ENCODE assay signal across 15 mouse cellular contexts in the genomic region with DNA sequence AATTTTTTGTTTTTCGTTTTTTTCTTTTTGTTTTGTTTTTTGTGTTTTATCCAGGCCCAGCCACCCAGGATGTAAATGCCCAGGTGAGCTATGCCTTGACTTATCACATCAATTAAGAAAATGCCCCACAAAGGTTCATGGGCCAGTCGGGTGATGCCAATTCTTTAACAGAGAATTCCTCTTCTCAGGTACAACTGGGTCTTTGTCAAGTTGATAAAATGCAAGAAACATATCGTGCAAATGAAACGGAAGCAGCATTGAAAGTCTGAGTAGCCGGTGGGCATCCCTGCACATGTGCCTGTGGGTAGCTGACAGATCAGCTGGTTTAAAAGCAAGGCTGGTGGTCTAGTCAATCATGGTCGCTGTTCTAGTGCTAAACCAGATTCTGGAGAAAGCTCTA. TPM values are rescaled to one million over a fixed set of nuclear protein-coding genes. Genes with fewer than 3 reads are reported as not detected.
DNase-seq lines count a peak whose midpoint lies in the region; ATAC-seq and TF ChIP-seq lines count a peak whose summit lies in the region.
"Not testable (repeated sequence)": the region's sequence is repeated elsewhere in the genome, so short reads cannot be mapped to it uniquely, and the experiment has no call there.
"Had no signal": no experiment of that assay in that cellular context is flagged by ENCODE, and none has a peak within 500 bp of the region (broad histone marks: within the 10 kb centered on the region; RNA-seq: fewer than 3 reads in every experiment).

No protein-coding gene starts in this region.

- not testable (repeated sequence) for TF ChIP-seq EP300 in stomach, postnatal 0 days (optimal IDR thresholded peaks at IDR 0.05)

- H3K27me3 ChIP-seq in hindbrain, embryonic 13.5 days; liver, embryonic 12.5 days (replicated peaks); neural tube, embryonic 11.5 days (ENCODE audit: control insufficient read depth, insufficient read depth, low read length); stomach, postnatal 0 days (ENCODE audit: control insufficient read depth, insufficient read depth, low read length): not testable (repeated sequence)

- 68% methylated on average over 6 of the region's 6 CpGs for WGBS in hindbrain, embryonic 13.5 days
- 47% methylated on average over 6 of the region's 6 CpGs for WGBS in liver, embryonic 12.5 days (ENCODE audit: insufficient replicate concordance)
- 76% methylated on average over 5 of the region's 6 CpGs for WGBS in neural tube, embryonic 11.5 days
- 65% methylated on average over 5 of the region's 6 CpGs for WGBS in stomach, postnatal 0 days

- peak; percentile 11 for DNase-seq in cerebellum, adult 9-10 months
- DNase-seq in gastrocnemius, postnatal 36 days = peak; percentile 4 to 19
- peak; percentile 7 for DNase-seq in kidney, postnatal 10 days
- DNase-seq in neural tube, embryonic 11.5 days (ENCODE audit: low spot score); stomach, postnatal 0 days (ENCODE audit: low spot score): not testable (repeated sequence)
- DNase-seq in yolk sac, embryonic 10.5 days (ENCODE audit: low spot score) = peak; percentile 0

- not testable (repeated sequence) for TF ChIP-seq CTCF in stomach, postnatal 0 days (IDR thresholded peaks at IDR 0.05; ENCODE audit: low read depth)

- ATAC-seq in hindbrain, embryonic 13.5 days (ENCODE audit: low FRiP score) = peak; percentile 82
- peak; percentile 59; the same call in 1 of the 2 replicates for ATAC-seq in liver, embryonic 12.5 days
- peak; percentile 82 for ATAC-seq in neural tube, embryonic 11.5 days (ENCODE audit: insufficient read depth, low FRiP score, low TSS enrichment)
- ATAC-seq in stomach, postnatal 0 days (ENCODE audit: low FRiP score, low TSS enrichment) = peak; percentile 77

- intact Hi-C loops in gastrocnemius, postnatal 36 days (cut with DNase I) = not testable (repeated sequence)

- not testable (repeated sequence) for H3K4me2 ChIP-seq in hindbrain, embryonic 13.5 days; liver, embryonic 12.5 days; neural tube, embryonic 11.5 days (ENCODE audit: low read depth); stomach, postnatal 0 days (replicated peaks; ENCODE audit: low read depth)

- not testable (repeated sequence) for H3K4me1 ChIP-seq in hindbrain, embryonic 13.5 days (replicated peaks); liver, embryonic 12.5 days; neural tube, embryonic 11.5 days (ENCODE audit: control insufficient read depth, insufficient read depth, low read length); stomach, postnatal 0 days (replicated peaks; ENCODE audit: control insufficient read depth, insufficient read depth)

- H3K9me3 ChIP-seq in hindbrain, embryonic 13.5 days = peaks cover 22% of the 10 kb centered on the region
- H3K9me3 ChIP-seq in liver, embryonic 12.5 days (replicated peaks); neural tube, embryonic 11.5 days (ENCODE audit: control insufficient read depth, low read length); stomach, postnatal 0 days (ENCODE audit: control insufficient read depth, low read length): not testable (repeated sequence)

- not testable (repeated sequence) for H3K27ac ChIP-seq in hindbrain, embryonic 13.5 days; liver, embryonic 12.5 days; neural tube, embryonic 11.5 days (ENCODE audit: low read depth, low read length); stomach, postnatal 0 days (replicated peaks)

- H3K36me3 ChIP-seq in hindbrain, embryonic 13.5 days; liver, embryonic 12.5 days; neural tube, embryonic 11.5 days (ENCODE audit: control insufficient read depth, insufficient read depth, low read length); stomach, postnatal 0 days (ENCODE audit: control insufficient read depth, insufficient read depth, low read length): not testable (repeated sequence)

- not testable (repeated sequence) for H3K9ac ChIP-seq in hindbrain, embryonic 13.5 days; liver, embryonic 12.5 days; neural tube, embryonic 11.5 days (ENCODE audit: low read length); stomach, postnatal 0 days (ENCODE audit: low read length)

- H3K4me3 ChIP-seq in hindbrain, embryonic 13.5 days; liver, embryonic 12.5 days; neural tube, embryonic 11.5 days (ENCODE audit: low read depth, low read length); stomach, postnatal 0 days (ENCODE audit: low read depth, low read length): not testable (repeated sequence)

RNA-seq across cellular contexts. Expression of gene Speer4d, which starts 12.2 kb away (rescaled TPM):
- total RNA-seq in gastrocnemius, postnatal 36 days (2021) = not detected
- polyA plus RNA-seq in hindbrain, embryonic 13.5 days (2015; fragmentation: Nextera tagmentation; extraction: Ambion mirVana) = not detected in 2 replicates
- polyA plus RNA-seq in liver, embryonic 12.5 days (2016; fragmentation: Nextera tagmentation; extraction: Ambion mirVana) = not detected in 2 replicates
- not detected in 2 replicates for polyA plus RNA-seq in neural tube, embryonic 11.5 days (2014; fragmentation: Nextera tagmentation; extraction: Ambion mirVana)
- not detected in 2 replicates for polyA plus RNA-seq in stomach, postnatal 0 days (2015; fragmentation: Nextera tagmentation; extraction: Ambion mirVana)
- total RNA-seq: adrenal gland, postnatal 25 days; left cerebral cortex, postnatal 10 days had no signal
- polyA plus RNA-seq: CD4-positive, CD25-positive, alpha-beta regulatory T cell, adult 4 months; heart, embryonic 16.5 days; large intestine, adult 2 months; myocyte had no signal

RNA-seq across cellular contexts. Expression of gene Gm21083, which starts 29.5 kb away (rescaled TPM):
- total RNA-seq in gastrocnemius, postnatal 36 days (2021) = not detected
- polyA plus RNA-seq in hindbrain, embryonic 13.5 days (2015; fragmentation: Nextera tagmentation; extraction: Ambion mirVana) = not detected in 2 replicates
- not detected in 2 replicates for polyA plus RNA-seq in liver, embryonic 12.5 days (2016; fragmentation: Nextera tagmentation; extraction: Ambion mirVana)
- not detected in 2 replicates for polyA plus RNA-seq in neural tube, embryonic 11.5 days (2014; fragmentation: Nextera tagmentation; extraction: Ambion mirVana)
- not detected in 2 replicates for polyA plus RNA-seq in stomach, postnatal 0 days (2015; fragmentation: Nextera tagmentation; extraction: Ambion mirVana)
- total RNA-seq: adrenal gland, postnatal 25 days; left cerebral cortex, postnatal 10 days had no signal
- polyA plus RNA-seq: CD4-positive, CD25-positive, alpha-beta regulatory T cell, adult 4 months; cerebellum, adult 2 months; heart, embryonic 16.5 days; large intestine, adult 2 months; myocyte had no signal

RNA-seq across cellular contexts. Expression of gene 4930572O03Rik, which starts 50.2 kb away (rescaled TPM):
- total RNA-seq in gastrocnemius, postnatal 36 days (2021) = not detected
- not detected in 2 replicates for polyA plus RNA-seq in hindbrain, embryonic 13.5 days (2015; fragmentation: Nextera tagmentation; extraction: Ambion mirVana)
- not detected in 2 replicates for polyA plus RNA-seq in liver, embryonic 12.5 days (2016; fragmentation: Nextera tagmentation; extraction: Ambion mirVana)
- polyA plus RNA-seq in neural tube, embryonic 11.5 days (2014; fragmentation: Nextera tagmentation; extraction: Ambion mirVana) = not detected in 2 replicates
- not detected in 2 replicates for polyA plus RNA-seq in stomach, postnatal 0 days (2015; fragmentation: Nextera tagmentation; extraction: Ambion mirVana)
- total RNA-seq: adrenal gland, postnatal 25 days; left cerebral cortex, postnatal 10 days had no signal
- polyA plus RNA-seq: CD4-positive, CD25-positive, alpha-beta regulatory T cell, adult 4 months; cerebellum, adult 2 months; heart, embryonic 16.5 days; large intestine, adult 2 months; myocyte had no signal
